Mouse (Mus musculus): ENCODE measurements around the gene Dtymk.

GRCm38 (mm10) chr1:93753911-93754572, 47.7 kb downstream of the Dtymk start:
- no peak for TF ChIP-seq CTCF (IDR thresholded peaks at IDR 0.05; ENCODE audit: low read depth)
- no peak for TF ChIP-seq EP300 (optimal IDR thresholded peaks at IDR 0.05)

All from stomach, postnatal 0 days (tissue).